Mouse (Mus musculus) ES-Bruce4 (cell line): Measurements from ENCODE around the gene Il20. TPM values are rescaled to one million over a fixed set of nuclear protein-coding genes. Genes with fewer than 3 reads are reported as not detected.

Source experiments
- H3K27ac ChIP-seq: 2 replicates; pipeline ENCODE4 v1.5.1; 2012; ENCODE audit warnings: low read length, inconsistent platforms; ENCODE audit not compliant: insufficient read depth
- H3K27me3 ChIP-seq: 2 replicates; pipeline ENCODE4 v1.6.1; 2012; ENCODE audit warnings: mild to moderate bottlenecking, low read length, inconsistent platforms; ENCODE audit not compliant: control insufficient read depth, poor library complexity, insufficient read depth, severe bottlenecking
- H3K36me3 ChIP-seq: 2 replicates; pipeline ENCODE4 v1.6.1; 2012; ENCODE audit warnings: inconsistent platforms, mild to moderate bottlenecking, low read length, moderate library complexity; ENCODE audit not compliant: control insufficient read depth, poor library complexity, insufficient read depth, severe bottlenecking
- H3K4me1 ChIP-seq: one replicate; pipeline ENCODE4 v1.8.1; 2011; ENCODE audit warnings: low read length; ENCODE audit not compliant: control insufficient read depth, insufficient read depth
- H3K4me3 ChIP-seq: 2 replicates; pipeline ENCODE4 v1.5.1; 2011; ENCODE audit warnings: low read depth, mild to moderate bottlenecking, low read length
- H3K9ac ChIP-seq: 2 replicates; pipeline ENCODE4 v1.6.1; 2012; ENCODE audit warnings: low read depth, mild to moderate bottlenecking, inconsistent platforms; ENCODE audit not compliant: poor library complexity, severe bottlenecking
- H3K9me3 ChIP-seq: replicated peaks from 2 replicates; pipeline ENCODE4 v1.6.1; 2012; ENCODE audit warnings: mild to moderate bottlenecking, low read length, inconsistent platforms; ENCODE audit not compliant: control insufficient read depth, poor library complexity, insufficient read depth, severe bottlenecking
- CTCF ChIP-seq: IDR thresholded peaks from one replicate; pipeline ENCODE4 v1.8.1; 2011; ENCODE audit warnings: low read depth, low read length
- EP300 ChIP-seq: IDR thresholded peaks from 2 replicates; pipeline ENCODE4 v1.6.1; 2011; ENCODE audit warnings: low read depth, low read length; ENCODE audit not compliant: insufficient read depth
- POLR2A ChIP-seq: IDR thresholded peaks from one replicate; pipeline ENCODE4 v1.8.1; 2011; ENCODE audit warnings: low read length; ENCODE audit not compliant: insufficient read depth
- polyA plus RNA-seq: library from polyadenylated mRNA; stranded (reverse); fragments of >200 nt; gene quantifications from 2 replicates; pipeline ENCODE4 v1.2.4, GENCODE M21; 2011; ENCODE audit warnings: low read depth; ENCODE audit not compliant: missing spikeins, insufficient read depth, insufficient read length

Gene Il20
- polyA plus RNA-seq, 1 experiment = not detected

- H3K9ac ChIP-seq = no peak overlapping the region
- no peaks in the 10 kb centered on the region for H3K27me3 ChIP-seq
- no peaks in the 10 kb centered on the region for H3K36me3 ChIP-seq
- no peaks in the 10 kb centered on the region for H3K9me3 ChIP-seq
- TF ChIP-seq EP300 = no peak
- no peak overlapping the region for H3K27ac ChIP-seq
- no peak overlapping the region for H3K4me3 ChIP-seq
- H3K4me1 ChIP-seq = no peaks in the 10 kb centered on the region
These were observed 25.1 kb upstream of the Il20 start for GRCm38 (mm10) chr1:130936351-130936750.

GRCm38 (mm10) chr1:130926484-130926883 is 15.2 kb upstream of the Il20 start:
- Histone ChIP-seq H3K9me3 (no peaks in the 10 kb centered on the region), H3K36me3 (no peaks in the 10 kb centered on the region), H3K27ac (no peak overlapping the region), H3K27me3 (no peaks in the 10 kb centered on the region), H3K4me1 (no peaks in the 10 kb centered on the region), H3K9ac (no peak overlapping the region), H3K4me3 (no peak overlapping the region)
- no peak for TF ChIP-seq POLR2A
- no peak for TF ChIP-seq EP300
- peak; percentile 34 for TF ChIP-seq CTCF

GRCm38 (mm10) chr1:130918323-130918980 is 7.2 kb upstream of the Il20 start:
- H3K27me3 ChIP-seq = no peaks in the 10 kb centered on the region
- no peaks in the 10 kb centered on the region for H3K4me1 ChIP-seq
- H3K9me3 ChIP-seq = no peaks in the 10 kb centered on the region
- H3K36me3 ChIP-seq = no peaks in the 10 kb centered on the region
- no peak overlapping the region for H3K9ac ChIP-seq
- no peak overlapping the region for H3K4me3 ChIP-seq
- TF ChIP-seq POLR2A (no peak), CTCF (no peak), EP300 (no peak)
- H3K27ac ChIP-seq = no peak overlapping the region

DNA sequence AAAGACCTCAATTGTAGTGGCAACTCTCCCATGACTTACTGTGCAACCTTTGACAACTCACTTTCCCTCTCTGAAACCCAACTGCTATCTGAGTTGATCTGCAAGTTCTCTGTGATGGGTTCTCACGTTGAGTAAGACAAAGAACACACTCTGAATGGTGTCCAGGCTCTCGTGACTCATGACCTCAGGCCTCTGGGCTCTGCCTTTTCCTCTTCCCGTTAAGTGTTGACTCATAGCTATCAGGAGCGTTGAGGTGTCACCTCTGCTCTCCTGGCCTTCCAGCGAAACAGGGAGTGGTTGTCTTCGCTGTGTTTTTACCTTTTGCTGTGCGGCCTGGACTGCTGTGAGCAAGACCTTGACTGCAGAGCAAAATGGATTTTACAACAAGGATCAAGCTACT is 8.7 kb downstream of the Il20 start:
- no peak for TF ChIP-seq EP300
- no peak for TF ChIP-seq POLR2A
- TF ChIP-seq CTCF = no peak
- H3K4me3 ChIP-seq = no peak overlapping the region
- no peaks in the 10 kb centered on the region for H3K9me3 ChIP-seq
- H3K27ac ChIP-seq = no peak overlapping the region
- H3K27me3 ChIP-seq = no peaks in the 10 kb centered on the region
- H3K9ac ChIP-seq = no peak overlapping the region
- H3K36me3 ChIP-seq = no peaks in the 10 kb centered on the region
- no peaks in the 10 kb centered on the region for H3K4me1 ChIP-seq

- H3K9me3 ChIP-seq = no peaks in the 10 kb centered on the region
- TF ChIP-seq POLR2A (no peak), EP300 (no peak)
These were observed 16.8 kb downstream of the Il20 start for GRCm38 (mm10) chr1:130894468-130894867.

GRCm38 (mm10) chr1:130893329-130894040 is 17.8 kb downstream of the Il20 start:
- no peak overlapping the region for H3K27ac ChIP-seq
- no peaks in the 10 kb centered on the region for H3K27me3 ChIP-seq
- no peak for TF ChIP-seq CTCF
- no peak for TF ChIP-seq POLR2A
- TF ChIP-seq EP300 = no peak
- no peaks in the 10 kb centered on the region for H3K36me3 ChIP-seq
- H3K9ac ChIP-seq = no peak overlapping the region
- H3K9me3 ChIP-seq = no peaks in the 10 kb centered on the region
- H3K4me1 ChIP-seq = no peaks in the 10 kb centered on the region
- H3K4me3 ChIP-seq = no peak overlapping the region

More at GRCm38 (mm10) chr1:130894468-130894867, 16.8 kb downstream of the Il20 start:
- H3K4me3 ChIP-seq = no peak overlapping the region
- H3K4me1 ChIP-seq = no peaks in the 10 kb centered on the region
- H3K9ac ChIP-seq = no peak overlapping the region
- no peaks in the 10 kb centered on the region for H3K36me3 ChIP-seq
- H3K27me3 ChIP-seq = no peaks in the 10 kb centered on the region
- H3K27ac ChIP-seq = no peak overlapping the region
